Mouse (Mus musculus) thymus, postnatal 14 days (tissue): ENCODE measurements at regions not wholly inside any gene's neighbourhood (a gene's known extent, or its start where the extent isn't known, plus 50 kb on each side); places are given as distances from the start of the nearest gene placed in this dataset.

Source experiments
- DNase-seq: peaks from one replicate; pipeline ENCODE4 v3.0.0; 2021

GRCm38 (mm10) chr4:54170202-54170931 is 344.5 kb downstream of the Tmem38b start:
- DNase-seq, result no peak

GRCm38 (mm10) chr4:54184213-54184612 is 358.4 kb downstream of the Tmem38b start:
- no peak for DNase-seq

GRCm38 (mm10) chr4:54195734-54196133 is 369.9 kb downstream of the Tmem38b start:
- no peak for DNase-seq

GRCm38 (mm10) chr4:54202440-54202839 is 376.6 kb downstream of the Tmem38b start:
- DNase-seq, result no peak

GRCm38 (mm10) chr4:54224572-54224971 is 398.7 kb downstream of the Tmem38b start:
- DNase-seq, result no peak
